Mouse (Mus musculus): Measurements from ENCODE around the gene Tekt1.
A peak's percentile ranks its signal among the peaks of the same experiment; 100 is the strongest.
"Not testable (repeated sequence)": the region's sequence is repeated elsewhere in the genome, so short reads cannot be mapped to it uniquely, and the experiment has no call there.

The Tekt1 gene

DNA sequence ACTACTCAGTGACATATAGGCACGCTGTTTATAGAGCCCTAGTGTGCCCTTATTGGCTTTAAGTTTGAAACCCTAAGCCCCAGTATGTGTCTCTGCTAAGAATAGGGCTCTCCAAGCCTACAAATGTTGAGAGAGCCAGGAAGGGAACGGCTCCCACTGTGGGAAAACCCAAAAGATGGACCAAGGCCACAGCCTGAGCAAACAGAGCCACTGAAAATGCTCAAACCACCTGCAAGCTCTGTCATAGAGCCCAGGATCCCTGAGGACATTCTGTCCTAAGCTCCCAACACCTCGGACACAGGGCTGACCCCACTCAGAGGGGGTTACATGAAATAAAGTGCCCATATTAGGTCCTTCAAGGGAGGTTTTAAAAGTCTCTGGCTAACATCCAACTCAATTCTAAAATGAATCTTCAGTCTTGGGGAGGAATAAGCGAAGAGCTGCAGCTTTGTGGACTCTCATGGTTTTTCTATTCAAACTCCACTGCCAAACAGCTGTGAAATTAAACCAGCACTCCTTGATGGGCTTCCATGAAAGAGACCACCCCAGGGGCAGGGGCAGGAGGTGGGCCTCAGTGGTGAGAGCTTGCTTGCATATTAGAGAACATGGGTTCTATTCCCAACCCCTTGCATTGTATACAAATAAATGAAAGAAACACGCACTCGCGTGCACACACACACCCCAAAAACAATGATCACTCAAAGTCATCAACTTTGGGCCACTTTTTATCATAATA lies 27.3 kb upstream of the Tekt1 start:
- DNase-seq (ENCODE audit: low read depth, low spot score): no peak

DNA sequence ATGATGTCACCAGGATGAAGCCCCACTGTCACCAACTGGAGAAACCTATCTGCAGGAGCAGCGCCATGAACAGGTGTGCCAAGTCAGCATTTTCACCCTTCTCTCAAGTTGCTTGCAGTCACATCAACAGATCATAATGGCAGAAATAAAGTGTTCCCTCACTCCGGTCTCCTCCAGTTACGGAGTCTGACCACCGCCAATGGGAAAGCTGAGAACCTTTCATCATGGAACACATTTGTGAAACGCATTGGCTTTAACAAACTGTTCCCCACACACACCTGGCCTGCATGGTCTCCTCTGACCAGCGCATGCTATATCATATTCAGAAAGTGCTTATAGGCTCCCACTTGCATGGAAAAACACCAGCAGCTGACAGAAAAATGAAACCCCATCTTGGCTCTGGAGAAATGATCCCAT lies 25.9 kb upstream of the Tekt1 start:
- DNase-seq (ENCODE audit: low read depth, low spot score): no peak

DNA sequence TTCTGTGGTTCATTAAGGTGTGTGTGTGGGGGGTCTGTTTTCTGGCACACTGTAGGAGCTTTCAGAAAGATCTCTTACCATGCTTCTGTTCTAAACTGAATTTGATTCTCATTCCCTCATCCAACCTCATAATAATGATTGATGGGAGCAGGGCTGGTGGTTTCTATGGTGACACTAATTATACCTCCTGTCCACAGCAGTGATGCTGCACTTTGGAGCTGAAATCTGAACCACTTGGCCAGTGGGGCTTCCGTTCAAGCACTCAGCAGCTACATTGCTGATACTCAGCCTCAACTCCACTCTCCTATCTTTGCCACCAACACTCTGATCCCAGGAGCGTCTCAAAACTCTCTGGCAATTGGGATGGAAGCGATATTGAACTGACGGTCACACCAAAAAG lies 17.1 kb upstream of the Tekt1 start:
- no peak for DNase-seq (ENCODE audit: low read depth, low spot score)

DNA sequence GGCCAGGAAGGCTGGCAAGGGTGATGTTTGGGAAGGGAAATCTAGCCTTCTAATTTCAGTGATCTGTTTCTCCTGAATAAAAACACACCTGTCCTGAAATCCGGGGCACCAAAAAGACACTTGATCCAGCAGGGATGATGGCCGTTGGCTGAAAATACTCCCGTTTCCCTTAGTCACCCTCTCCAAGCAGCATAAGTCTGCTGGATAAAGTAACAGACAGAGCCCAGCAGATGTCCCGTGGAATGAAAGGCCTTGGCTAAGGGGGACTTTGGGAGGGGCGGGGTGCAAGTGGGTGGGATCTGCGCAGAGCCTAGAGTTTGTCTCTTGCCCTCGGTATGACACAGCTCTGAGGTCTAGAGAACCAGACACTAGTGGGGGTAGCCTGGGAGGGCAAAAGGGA lies 16.0 kb upstream of the Tekt1 start:
- no peak for DNase-seq (ENCODE audit: low read depth, low spot score)

DNA sequence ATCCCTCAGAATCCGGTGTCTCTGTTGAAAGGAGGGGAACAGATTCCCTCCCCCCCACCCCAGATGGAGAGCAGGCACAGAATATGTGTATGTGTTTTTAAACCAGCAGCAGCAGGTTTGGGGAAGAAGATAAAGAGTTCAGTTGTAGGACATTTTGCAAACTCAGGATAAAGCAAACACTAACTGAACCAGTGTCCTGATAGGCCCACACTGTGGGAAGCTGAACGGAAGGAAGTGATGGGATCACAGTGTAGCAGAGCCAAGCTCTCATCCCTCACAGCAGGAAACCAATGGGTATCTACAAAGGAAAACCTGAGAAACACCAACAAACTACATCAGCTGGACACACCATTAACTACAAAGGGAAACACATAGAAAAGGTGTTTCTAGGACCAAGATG lies 14.3 kb upstream of the Tekt1 start:
- DNase-seq (ENCODE audit: low read depth, low spot score): no peak

DNA sequence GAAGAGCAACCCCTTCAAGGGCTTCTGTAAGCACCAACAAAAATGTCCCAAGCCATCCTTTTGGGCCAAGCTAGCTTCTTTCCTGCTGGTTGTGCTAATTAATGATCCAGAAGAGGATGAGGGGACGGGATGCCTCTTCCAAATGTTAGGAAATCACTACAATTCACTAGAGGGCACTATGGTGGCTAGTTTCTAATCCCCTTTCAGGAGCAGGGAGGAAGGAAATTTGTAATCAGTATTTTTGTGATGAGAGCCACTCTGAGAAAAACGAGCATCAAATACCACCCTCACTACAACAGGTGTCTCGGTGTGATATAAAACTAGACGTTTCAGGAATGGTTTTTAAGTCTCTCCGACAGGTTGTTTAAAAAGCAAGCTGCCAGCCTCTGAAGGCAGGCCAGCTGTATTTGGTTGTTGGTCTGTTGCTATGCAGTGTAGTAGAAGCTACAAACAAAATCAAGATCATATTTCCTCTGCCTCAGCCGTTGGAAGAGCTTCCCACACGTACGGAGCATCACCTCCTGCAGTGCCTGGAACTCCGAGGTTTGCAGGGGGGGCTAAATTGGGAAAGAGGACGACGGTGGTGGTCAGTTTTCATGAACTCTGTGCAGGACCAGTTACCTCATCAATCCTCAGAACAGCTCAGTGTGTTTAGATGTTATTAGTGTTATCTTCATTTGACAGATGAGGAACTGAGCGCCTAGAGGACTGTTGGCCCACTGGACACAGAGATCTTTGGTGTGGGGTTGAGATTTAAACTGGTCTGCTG lies 7.8 kb upstream of the Tekt1 start:
- DNase-seq (ENCODE audit: low read depth, low spot score): no peak

DNA sequence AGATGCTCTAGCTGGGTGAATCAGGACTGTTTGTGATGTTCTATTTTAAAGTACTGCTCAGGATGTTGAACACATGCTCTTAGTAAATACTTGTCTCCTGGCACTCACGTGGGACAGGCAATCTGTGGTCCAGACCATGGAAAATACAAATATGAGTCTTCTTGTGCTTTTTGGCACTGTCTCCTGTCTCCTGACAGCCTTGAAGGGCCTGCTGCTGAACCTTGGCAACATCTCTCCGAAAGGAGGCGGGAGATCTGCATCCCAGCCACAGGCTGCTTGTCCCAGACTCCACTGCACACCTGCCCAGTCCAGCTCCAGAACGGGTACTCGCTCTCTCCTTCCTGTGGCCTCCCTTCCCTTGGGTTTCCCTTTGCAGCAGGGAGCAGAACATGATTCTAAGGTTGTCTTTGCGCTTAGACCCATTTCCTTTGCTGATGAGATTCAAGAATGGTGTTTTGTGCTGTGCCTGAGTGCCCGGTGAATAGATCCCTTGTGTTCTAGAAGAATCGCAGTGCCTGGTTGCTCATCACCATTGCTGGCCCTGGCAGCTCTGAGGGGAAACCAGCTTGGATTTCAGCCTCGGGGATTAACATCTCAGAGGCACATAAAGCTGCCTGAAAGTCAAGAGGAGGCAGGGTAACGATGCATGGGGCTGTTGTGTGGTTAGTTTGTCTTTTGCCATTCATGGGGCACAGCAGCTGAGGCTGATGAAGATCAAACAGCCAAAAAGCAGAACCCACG lies 5.9 kb upstream of the Tekt1 start:
- DNase-seq (ENCODE audit: low read depth, low spot score): no peak

DNA sequence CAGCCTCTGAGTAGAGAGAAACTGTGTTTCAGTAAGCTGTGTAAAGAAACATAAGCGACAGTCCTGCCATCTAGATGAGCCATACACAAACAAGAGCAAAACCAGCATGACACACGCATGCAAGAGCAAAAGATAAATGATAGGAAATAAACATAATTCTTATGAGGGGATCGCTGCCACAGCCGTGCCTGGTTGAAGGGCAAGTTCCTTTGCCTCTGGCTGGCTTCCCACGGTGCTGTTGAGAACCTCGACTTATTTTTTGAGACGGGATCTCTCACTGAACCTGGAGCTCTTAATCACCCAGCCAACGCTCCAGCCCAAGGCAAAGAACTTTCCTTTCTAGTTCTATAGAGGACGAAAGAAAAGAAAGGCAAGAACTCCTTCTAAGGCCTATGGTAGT lies 3.9 kb upstream of the Tekt1 start:
- DNase-seq (ENCODE audit: low read depth, low spot score): no peak

DNA sequence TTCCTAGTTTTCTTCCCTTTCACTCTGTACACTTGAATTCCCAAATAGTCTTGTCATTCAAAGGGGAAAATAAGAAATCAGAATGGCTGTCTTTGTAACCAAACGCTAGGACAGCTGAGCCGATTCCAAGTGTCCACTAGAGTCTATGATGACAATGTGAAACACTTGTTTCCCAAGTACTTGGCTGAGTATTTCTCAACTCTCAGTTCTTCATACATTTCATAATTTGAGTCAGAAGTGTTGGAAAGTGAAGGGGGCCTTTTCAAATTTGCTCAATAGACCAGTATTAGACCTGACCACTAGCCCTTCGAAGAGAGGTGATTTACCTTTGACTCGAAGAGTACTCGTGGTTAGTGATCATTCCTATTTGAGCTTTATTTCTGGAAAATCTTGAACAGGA lies 2.3 kb upstream of the Tekt1 start:
- no peak for DNase-seq (ENCODE audit: low read depth, low spot score)

DNA sequence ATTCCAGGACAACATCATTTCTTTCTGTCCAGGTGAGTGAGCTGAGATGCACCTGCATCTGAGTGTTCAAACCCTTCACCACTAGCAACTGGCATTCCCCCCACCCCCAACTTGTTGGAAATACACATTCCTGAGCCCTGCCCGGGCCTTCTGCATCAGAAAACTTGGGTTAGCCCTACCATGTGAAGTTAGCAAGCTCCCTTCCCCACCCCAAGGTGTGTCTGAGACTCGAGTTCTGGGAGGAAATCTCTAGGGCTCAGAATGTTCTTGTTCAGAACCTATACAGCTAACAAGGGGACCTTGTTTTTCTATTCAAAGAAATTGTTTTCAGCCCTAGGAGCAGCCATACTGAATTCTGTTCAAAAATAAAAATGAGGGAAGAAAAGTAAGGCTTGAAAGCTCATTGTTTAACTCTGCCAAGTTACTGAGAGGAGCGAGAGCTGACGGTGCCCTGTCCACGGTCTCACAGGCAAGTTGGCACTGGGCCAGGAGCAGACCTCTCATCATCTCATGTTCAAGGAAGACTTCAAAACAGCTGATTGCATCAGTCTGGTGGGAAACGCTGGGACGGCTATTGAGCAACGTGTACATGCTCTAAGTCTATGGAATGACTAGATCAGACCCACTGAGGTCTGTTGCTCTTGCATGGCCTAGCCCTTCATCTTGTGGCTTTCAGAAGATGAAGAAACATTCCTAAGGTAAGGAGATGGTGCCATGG lies 1.4 kb upstream of the Tekt1 start:
- DNase-seq (ENCODE audit: low read depth, low spot score): no peak

DNA sequence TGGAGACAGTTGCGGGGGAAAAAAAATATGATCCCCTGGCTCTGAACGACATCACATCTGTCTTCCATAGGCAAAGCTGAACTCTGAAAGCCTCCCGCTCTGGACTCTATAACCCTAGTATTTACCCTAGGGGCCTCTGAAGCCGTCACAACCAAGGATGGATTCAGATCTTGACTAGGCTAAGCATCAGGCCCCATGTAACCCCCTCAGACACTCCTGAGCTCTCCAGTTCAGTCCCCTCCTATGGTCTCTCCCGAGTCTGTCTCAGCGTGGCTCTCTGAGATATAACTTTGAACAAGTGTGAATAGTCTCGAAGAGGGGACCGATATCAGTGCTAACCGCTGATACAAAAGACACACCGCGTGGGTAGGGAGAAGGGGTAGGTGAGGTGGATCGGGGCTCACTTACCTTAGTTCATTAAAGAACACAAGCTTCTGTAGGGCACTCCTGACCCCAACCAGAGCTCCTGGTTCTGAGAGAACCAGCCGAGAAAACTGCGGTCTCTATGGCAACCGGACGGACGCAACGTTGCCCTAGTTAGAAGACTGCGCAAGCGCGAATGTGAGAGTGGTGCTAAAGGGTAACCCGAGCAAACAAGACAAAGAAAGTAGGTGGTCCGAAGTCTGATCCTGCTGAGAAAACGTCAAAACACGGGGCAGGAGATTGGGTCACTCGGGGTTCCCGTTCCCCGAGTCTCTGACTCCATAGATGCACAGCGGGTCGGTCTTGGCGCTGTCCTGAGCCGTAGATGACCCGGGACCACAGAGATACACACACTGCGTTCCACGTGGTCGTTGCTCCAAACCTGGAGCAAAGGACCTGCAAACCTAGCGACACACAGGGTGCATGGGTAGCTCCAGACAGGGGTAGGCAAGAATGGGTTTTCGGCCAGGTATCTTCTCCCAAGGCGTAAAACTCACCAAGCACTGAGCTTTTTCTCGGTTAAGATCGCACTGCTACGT lies 576 bp downstream of the Tekt1 start:
- peak; percentile 86 for DNase-seq (ENCODE audit: low read depth, low spot score)

DNA sequence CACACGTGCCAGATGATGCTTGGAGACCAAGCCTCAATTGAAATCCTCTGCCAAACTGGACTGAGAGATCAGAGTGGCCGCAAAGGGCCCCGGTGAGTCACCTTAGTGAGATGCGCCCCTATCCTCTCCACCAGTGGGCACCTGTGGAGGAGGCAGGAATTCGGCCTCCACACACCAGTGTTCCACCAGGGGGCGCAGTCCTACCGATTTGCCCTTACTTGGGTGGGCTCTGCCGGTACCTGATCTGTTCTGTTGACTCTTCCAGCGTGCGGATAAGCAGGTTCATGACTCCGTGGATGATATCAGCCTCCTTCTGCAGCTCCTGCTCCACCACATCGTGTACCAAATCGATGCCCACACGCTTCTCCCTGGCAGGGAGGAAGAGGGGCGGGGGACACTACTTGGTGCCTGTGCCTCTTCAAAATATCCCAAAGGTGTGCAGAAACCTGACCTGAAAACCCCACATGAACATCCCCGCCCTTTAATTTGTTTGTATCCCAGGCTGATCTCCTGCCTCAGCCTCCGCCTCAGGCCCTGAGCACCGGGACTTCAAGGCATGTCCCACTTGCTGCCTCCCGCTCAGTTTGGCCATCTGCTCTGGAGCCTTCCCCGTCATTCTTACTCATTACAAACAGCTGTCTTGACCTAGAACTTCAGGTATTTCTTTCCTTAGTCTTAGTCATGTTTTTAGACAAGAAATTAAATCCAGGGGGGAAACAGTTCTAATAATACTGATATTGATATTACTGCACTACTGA lies 7.1 kb downstream of the Tekt1 start:
- peak; percentile 46 for DNase-seq (ENCODE audit: low read depth, low spot score)

DNA sequence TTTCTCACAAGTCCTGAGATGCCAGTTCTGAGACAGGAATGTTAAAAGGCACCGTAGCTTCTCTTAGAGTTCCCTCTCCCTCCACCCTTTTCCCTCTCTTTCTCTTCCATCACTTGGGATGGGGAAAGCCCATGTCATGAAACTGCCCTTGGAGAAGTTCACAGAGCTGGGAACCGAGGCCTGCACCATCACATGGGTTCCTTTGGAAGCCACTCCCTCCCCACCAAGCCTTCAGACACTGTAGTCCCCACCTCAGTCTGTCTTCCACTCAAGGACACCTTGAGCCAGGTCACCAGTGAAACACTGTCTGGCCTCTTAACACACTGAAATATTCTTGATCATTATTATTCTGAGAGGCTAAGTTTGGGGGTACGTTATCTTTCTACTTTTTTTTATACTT lies 9.1 kb downstream of the Tekt1 start:
- no peak for DNase-seq (ENCODE audit: low read depth, low spot score)

DNA sequence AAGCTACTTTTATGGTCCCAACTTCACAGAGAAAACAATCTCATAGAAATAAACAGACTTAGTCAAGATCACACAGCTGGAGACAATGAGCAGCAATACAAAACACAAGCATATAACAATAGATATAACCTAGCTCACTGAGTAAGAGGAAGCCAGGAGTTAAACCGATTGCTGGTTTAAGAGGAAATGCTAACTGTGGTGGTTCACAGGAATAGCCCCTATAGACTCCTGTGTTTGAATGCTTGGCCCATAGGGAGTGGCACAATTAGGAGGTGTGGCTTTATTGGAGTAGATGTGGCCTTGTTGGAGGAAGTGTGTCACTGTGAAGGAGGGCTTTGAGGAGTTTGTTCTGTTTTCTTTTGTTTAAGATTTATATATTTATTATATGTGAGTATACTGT lies 10.0 kb downstream of the Tekt1 start:
- DNase-seq (ENCODE audit: low read depth, low spot score): no peak

DNA sequence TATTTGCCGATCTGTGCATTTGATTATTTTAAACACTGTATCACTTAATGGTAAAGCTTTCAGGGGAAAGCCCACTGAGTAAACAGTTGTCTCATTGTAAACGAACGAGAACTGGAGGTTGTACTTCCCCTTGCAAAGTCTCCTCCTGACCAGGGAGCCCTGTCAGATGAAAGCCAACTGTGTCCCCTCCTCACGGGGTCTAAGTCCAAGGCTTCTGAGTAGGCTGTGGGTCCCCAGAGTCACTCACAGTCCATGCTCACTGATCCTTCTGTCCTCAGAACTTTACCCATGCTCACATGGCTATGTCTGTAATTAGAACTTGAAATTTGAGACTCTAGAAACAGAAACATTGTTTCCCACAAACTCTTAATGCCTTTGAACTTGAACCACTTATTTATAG lies 12.6 kb downstream of the Tekt1 start:
- no peak for DNase-seq (ENCODE audit: low read depth, low spot score)

DNA sequence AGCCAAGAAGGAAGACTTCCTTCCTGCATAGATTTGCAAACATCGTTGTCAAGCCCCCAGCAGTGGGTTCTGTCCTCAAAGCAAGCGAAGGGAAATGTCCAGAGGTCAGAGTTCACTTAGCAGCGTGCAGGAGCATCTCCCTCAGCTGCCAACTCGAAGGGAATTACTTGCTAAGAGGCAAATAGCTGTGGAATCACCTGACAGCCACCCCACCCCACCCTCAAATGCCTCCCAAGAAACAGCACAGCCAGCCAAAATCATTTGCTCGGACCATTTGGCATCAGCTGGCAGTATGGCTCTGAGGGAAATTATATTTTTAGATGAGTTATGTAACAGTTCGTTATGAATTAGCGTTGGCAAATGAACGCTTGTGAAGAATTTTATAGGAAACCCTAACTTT lies 13.2 kb downstream of the Tekt1 start:
- DNase-seq (ENCODE audit: low read depth, low spot score): no peak

DNA sequence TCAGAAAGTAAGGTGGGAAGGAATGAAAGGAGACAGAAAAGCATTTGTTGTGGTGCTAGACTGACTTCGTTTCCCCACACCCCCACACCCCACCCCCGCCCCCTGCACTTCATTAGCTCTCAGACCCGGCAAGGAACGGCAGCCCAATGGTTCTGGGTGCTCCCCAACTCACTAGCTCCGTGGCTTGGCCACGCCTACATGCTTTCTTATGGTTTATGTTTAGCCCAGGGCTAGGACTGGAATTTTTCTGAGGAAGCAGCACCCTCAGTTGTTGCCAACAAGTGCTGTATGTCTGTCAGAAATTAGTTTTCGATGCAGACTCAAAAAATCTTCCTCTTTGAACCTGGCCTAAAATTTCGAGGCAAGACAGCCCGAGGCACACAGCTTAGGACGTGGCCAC lies 13.7 kb downstream of the Tekt1 start:
- DNase-seq (ENCODE audit: low read depth, low spot score): no peak

DNA sequence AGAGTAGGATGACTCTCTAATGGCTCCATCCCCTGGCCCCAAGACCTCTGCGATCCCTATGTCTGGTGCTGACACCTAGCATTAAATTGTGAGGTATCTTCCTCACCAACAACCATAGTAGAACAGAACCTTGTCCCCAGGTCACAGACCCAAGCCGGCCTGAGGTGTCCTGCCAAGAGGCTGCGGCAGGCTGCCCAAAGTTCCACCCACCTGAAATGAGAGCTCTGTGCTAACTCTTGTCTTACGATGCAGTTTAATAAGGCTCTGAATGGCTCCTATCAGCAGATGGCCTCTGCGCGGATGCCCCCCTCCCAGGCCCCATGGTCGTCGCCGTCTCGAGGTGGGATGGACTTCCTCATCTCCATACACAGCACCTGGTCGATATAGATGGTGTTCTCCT lies 17.8 kb downstream of the Tekt1 start:
- DNase-seq (ENCODE audit: low read depth, low spot score): no peak

DNA sequence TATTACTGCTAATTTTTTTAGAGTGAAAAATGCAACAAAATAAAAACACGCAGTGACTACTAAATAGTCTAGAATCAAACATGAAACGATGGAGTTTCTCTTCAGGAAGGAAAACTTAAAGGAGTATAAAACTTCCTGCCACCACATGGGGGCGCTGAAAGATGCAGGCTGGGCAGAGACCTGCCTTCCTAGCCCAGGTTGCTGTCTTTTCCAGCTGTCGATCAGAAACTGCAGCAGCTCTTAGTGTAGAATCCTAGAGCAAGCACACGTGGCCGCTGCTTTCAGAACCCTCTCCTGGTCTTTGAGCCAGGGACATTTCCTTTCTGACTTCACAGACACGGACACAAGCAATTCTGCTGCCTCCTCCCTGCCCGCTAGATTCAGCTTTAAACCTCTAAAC lies 18.3 kb downstream of the Tekt1 start:
- no peak for DNase-seq (ENCODE audit: low read depth, low spot score)

DNA sequence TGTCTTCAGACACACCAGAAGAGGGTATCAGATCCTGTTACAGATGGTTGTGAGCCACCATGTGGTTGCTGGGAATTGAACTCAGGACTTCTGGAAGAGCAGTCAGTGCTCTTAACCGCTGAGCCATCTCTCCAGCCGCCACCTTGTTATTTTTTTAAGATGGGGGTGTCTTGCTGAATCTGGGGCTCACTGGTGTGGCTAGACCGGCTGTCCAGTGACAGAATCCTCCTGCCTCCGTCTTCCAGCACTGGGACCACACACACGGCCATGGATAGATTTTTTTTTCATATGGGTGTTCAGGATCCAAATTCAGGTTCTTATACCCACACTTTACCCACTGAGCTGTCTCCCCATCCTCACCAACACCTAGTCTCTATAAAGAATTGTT lies 19.0 kb downstream of the Tekt1 start:
- DNase-seq (ENCODE audit: low read depth, low spot score): not testable (repeated sequence)
